Mouse (Mus musculus) brain, adult 2 months (tissue): ENCODE data around the gene Arhgap18.
A peak's percentile ranks its signal among the peaks of the same experiment; 100 is the strongest.

Experiments used
- DNase-seq: peaks from one replicate; pipeline ENCODE4 v3.0.0; 2011; ENCODE audit warnings: low read depth, low spot score

Gene Arhgap18

GRCm38 (mm10) chr10:26828412-26829137 is 75.4 kb downstream of the Arhgap18 start:
- DNase-seq = no peak

- DNase-seq = no peak
These were observed 78.8 kb downstream of the Arhgap18 start for GRCm38 (mm10) chr10:26832068-26832467.

- DNase-seq = no peak
These were observed 79.5 kb downstream of the Arhgap18 start for GRCm38 (mm10) chr10:26832669-26833249.

GRCm38 (mm10) chr10:26833393-26833792 is 80.2 kb downstream of the Arhgap18 start:
- no peak for DNase-seq

- no peak for DNase-seq
These were observed 96.1 kb downstream of the Arhgap18 start for GRCm38 (mm10) chr10:26849311-26849710.

GRCm38 (mm10) chr10:26849854-26850253 is 96.6 kb downstream of the Arhgap18 start:
- no peak for DNase-seq

- no peak for DNase-seq
These were observed 101.4 kb downstream of the Arhgap18 start for GRCm38 (mm10) chr10:26854556-26855100.

GRCm38 (mm10) chr10:26855851-26856535 is 102.8 kb downstream of the Arhgap18 start:
- peak; percentile 29 for DNase-seq

GRCm38 (mm10) chr10:26857583-26857982 is 104.4 kb downstream of the Arhgap18 start:
- DNase-seq = no peak

- DNase-seq = no peak
These were observed 105.3 kb downstream of the Arhgap18 start for GRCm38 (mm10) chr10:26858537-26858936.

- DNase-seq = no peak
These were observed 108.0 kb downstream of the Arhgap18 start for GRCm38 (mm10) chr10:26861231-26861630.

GRCm38 (mm10) chr10:26862207-26862606 is 109.0 kb downstream of the Arhgap18 start:
- DNase-seq = no peak

GRCm38 (mm10) chr10:26863982-26864381 is 110.8 kb downstream of the Arhgap18 start:
- no peak for DNase-seq

- peak; percentile 28 for DNase-seq
These were observed 117.6 kb downstream of the Arhgap18 start for GRCm38 (mm10) chr10:26870802-26871201.

- DNase-seq = peak; percentile 80
These were observed 124.1 kb downstream of the Arhgap18 start for GRCm38 (mm10) chr10:26877309-26877708.

- no peak for DNase-seq
These were observed 125.8 kb downstream of the Arhgap18 start for GRCm38 (mm10) chr10:26878924-26879600.

GRCm38 (mm10) chr10:26884949-26885348 is 131.7 kb downstream of the Arhgap18 start:
- peak; percentile 67 for DNase-seq

- no peak for DNase-seq
These were observed 136.0 kb downstream of the Arhgap18 start for GRCm38 (mm10) chr10:26889226-26889625.

GRCm38 (mm10) chr10:26889754-26890153 is 136.5 kb downstream of the Arhgap18 start:
- DNase-seq = no peak

- peak; percentile 77 for DNase-seq
These were observed 137.2 kb downstream of the Arhgap18 start for GRCm38 (mm10) chr10:26890269-26890955.

- DNase-seq = no peak
These were observed 139.9 kb downstream of the Arhgap18 start for GRCm38 (mm10) chr10:26893091-26893490.
